Mouse (Mus musculus) gastrocnemius, postnatal 36 days (tissue): ENCODE measurements around the gene 4930507D05Rik. TPM values are rescaled to one million over a fixed set of nuclear protein-coding genes. Genes with fewer than 3 reads are reported as not detected.
"Not testable (repeated sequence)": the region's sequence is repeated elsewhere in the genome, so short reads cannot be mapped to it uniquely, and the experiment has no call there.

ENCODE experiments used
- DNase-seq, 2 experiments: peaks; one replicate each; pipeline ENCODE4 v3.0.0; 2022
- intact Hi-C: fragments of 180-260 bp; cut with DNase I; formaldehyde crosslinking; loops from one replicate; pipeline ENCODE4 v1.15.1; 2025
- total RNA-seq, 2 experiments: library from RNA; stranded (reverse); gene quantifications; 2 replicates each; pipeline ENCODE4 v1.2.3; 2021

The 4930507D05Rik gene
- total RNA-seq, 2 experiments from 2014 or later, result not detected

GRCm38 (mm10) chr10:62474944-62475343 lies 25.7 kb downstream of the 4930507D05Rik start:
- intact Hi-C loops, result no loop called here
- no peak for DNase-seq

GRCm38 (mm10) chr10:62476980-62477379 lies 27.7 kb downstream of the 4930507D05Rik start:
- DNase-seq, result no peak
- intact Hi-C loops, result no loop called here

- DNase-seq, result no peak
- intact Hi-C loops, result no loop called here
Measured at GRCm38 (mm10) chr10:62481108-62481852, 32.0 kb downstream of the 4930507D05Rik start.

GRCm38 (mm10) chr10:62485878-62486582 lies 36.7 kb downstream of the 4930507D05Rik start:
- no peak for DNase-seq
- intact Hi-C loops, result no loop called here

GRCm38 (mm10) chr10:62486618-62487415 lies 37.5 kb downstream of the 4930507D05Rik start, which contains the start of gene Vps26a:
TSS of gene Vps26a (minus strand) at chr10:62486805.
- intact Hi-C loops, result no loop called here

GRCm38 (mm10) chr10:62488266-62488665 lies 39.0 kb downstream of the 4930507D05Rik start:
- DNase-seq, result no peak
- intact Hi-C loops, result loop anchor here (2.0 kb wide), 1 partner anchor 39 kb away; the partner anchor contains the start of genes 4930507D05Rik and Supv3l1

More at GRCm38 (mm10) chr10:62486618-62487415, 37.5 kb downstream of the 4930507D05Rik start, which contains the start of gene Vps26a:
- DNase-seq, result peak; percentile 97 to 99

- DNase-seq, intact Hi-C loops: not testable (repeated sequence)
Measured at GRCm38 (mm10) chr10:62491681-62492080, 42.4 kb downstream of the 4930507D05Rik start.

- intact Hi-C loops, result no loop called here
- peak; percentile 44 to 62 for DNase-seq
Measured at GRCm38 (mm10) chr10:62500088-62500915, 51.0 kb downstream of the 4930507D05Rik start.

Other genes with a start within 250 kb of the 4930507D05Rik start
- 1 to 10 TPM; 3.5 to 6.4 TPM for gene Tspan15, start 218.2 kb upstream of the 4930507D05Rik start, total RNA-seq
- not detected for gene Tacr2, start 197.1 kb upstream of the 4930507D05Rik start, total RNA-seq
- gene Hk1, start 69.6 kb upstream of the 4930507D05Rik start, total RNA-seq, result 1 to 10 TPM; 6.1 to 7.8 TPM
- not detected for gene Hkdc1, start 27.0 kb upstream of the 4930507D05Rik start, total RNA-seq
- 10 to 100 TPM; 17.1 to 19.7 TPM for gene Supv3l1, start 249 bp downstream of the 4930507D05Rik start, total RNA-seq
- gene Vps26a, start 37.3 kb downstream of the 4930507D05Rik start, total RNA-seq, result 10 to 100 TPM; 24.3 to 29.0 TPM
- gene Srgn, start 78.0 kb downstream of the 4930507D05Rik start, total RNA-seq, result 10 to 100 TPM; 12.2 to 14.1 TPM
- 10 to 100 TPM; 23.6 to 24.0 TPM for gene Kif1bp, start 129.0 kb downstream of the 4930507D05Rik start, total RNA-seq
- 10 to 100 TPM; 23.1 to 34.2 TPM for gene Ddx21, start 152.8 kb downstream of the 4930507D05Rik start, total RNA-seq
- gene Ddx50, start 201.7 kb downstream of the 4930507D05Rik start, total RNA-seq, result 10 to 100 TPM; 40.0 to 43.3 TPM